Mouse (Mus musculus): ENCODE measurements around the gene Olfr453. TPM values are rescaled to one million over a fixed set of nuclear protein-coding genes. Genes with fewer than 3 reads are reported as not detected.

Olfr453 gene
- not detected in 2 replicates for polyA plus RNA-seq (2012; rRNA removed)

DNA sequence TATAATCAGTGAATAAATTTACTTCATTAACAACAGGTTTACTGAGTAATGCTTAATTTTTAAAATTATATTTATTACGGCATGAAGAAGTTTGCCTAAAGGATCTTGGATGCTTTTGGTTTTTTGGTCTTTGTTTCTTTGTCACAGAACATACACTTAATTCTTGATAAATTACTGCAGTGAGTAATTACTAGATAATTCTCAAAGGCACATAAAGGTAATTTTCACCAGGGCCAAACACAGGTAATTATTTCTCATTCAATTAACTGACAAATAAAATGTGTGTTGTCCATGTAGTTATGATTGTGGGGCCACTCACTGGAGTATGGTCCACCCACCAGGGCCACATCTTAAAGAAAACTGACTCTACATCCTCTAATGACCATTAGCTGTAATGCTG is at the start of gene Olfr453:
Gene Olfr453, plus strand, starts transcription at position 301 of the 400 bp plus-strand sequence.

DNA sequence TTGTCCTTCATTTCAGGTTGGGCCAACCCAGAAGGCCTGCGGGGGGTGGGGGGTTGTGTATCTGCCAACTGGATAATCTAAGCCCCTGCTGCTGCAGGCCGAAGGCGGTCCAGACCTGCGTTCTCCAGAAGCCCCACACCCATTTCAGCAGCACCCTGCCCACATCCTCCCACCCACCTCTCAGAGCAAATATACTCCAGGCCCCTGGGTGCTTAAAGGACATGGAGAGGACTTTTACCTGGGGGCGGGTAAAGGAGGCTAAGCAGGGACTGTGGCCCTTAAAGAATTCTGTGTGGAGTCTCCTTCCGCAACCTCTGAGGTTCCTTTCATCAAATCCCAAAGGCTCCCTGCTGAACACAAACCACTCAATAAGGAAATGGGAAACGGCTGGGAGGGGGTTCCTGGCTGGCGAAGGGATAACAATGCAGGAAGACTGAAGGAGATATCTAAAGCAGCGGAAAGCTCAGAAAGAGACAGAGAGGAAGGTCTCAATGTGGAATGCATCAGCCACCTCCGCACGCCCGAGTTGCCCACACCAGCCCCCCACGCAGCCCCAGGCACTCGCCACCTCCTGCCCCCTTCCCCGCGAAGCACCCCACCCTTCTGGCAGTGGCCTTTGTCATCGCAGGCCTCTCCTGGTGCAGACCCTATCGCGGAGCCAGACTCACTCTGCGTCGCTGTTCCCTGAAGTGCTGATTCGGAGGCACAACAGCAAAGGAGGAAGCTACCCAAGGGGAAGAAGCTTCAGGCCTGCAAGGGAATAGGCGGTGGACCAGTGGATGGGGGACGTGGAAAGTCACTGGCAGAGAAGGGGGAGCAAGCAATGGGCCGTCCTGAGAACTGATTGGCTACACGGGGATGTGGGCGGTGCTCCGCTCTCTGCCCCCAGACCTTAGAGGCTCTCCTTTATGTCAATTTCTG is 29.6 kb upstream of the Olfr453 start, which contains the start of gene Tcaf1:
Gene Tcaf1, minus strand, starts transcription at position 798 of the 921 bp plus-strand sequence.

DNA sequence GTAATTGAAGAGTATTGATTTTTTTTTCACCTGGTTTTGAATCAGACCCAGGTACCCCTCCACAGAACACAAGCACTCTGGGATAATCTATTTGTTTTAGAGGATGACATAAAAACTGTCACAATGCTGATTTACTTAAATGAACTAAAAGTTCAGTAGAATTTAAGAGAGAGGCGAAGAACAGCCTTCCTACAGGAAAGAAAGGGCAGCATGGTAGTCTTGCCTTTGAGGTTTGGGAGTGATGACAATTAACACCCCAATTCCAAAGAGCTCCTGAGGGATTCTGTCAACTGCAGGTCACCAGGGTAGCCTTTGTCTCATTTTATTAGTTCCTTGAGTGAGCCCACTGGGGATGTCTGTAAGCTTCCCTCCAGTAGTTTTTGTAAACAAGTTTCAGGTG is 16.9 kb downstream of the Olfr453 start, which contains the start of gene Olfr38:
Gene Olfr38, plus strand, starts transcription at position 301 of the 400 bp plus-strand sequence.

GRCm38 (mm10) chr6:42784793-42785192 is 45.6 kb downstream of the Olfr453 start, which contains the start of gene Olfr452:
TSS of gene Olfr452 (plus strand) at chr6:42785093.

Other genes with a start within 250 kb of the Olfr453 start
- not detected in 2 replicates for gene Olfr455, start 191.8 kb upstream of the Olfr453 start, polyA plus RNA-seq (2012; rRNA removed)
- gene Tcaf3, start 141.7 kb upstream of the Olfr453 start, polyA plus RNA-seq (2012; rRNA removed) = not detected in 2 replicates
- 0.10 and 0.15 TPM in 2 replicates for gene Tcaf2, start 94.1 kb upstream of the Olfr453 start, polyA plus RNA-seq (2012; rRNA removed)
- gene Tcaf1, start 29.3 kb upstream of the Olfr453 start, polyA plus RNA-seq (2012; rRNA removed) = 3.1 TPM in 2 replicates
- gene Olfr38, start 17.0 kb downstream of the Olfr453 start, polyA plus RNA-seq (2012; rRNA removed) = not detected in 2 replicates
- not detected in 2 replicates for gene Olfr452, start 45.7 kb downstream of the Olfr453 start, polyA plus RNA-seq (2012; rRNA removed)
- not detected in 2 replicates for gene Olfr450, start 72.6 kb downstream of the Olfr453 start, polyA plus RNA-seq (2012; rRNA removed)
- gene Olfr449, start 95.0 kb downstream of the Olfr453 start, polyA plus RNA-seq (2012; rRNA removed) = not detected in 2 replicates
- gene Olfr448, start 151.1 kb downstream of the Olfr453 start, polyA plus RNA-seq (2012; rRNA removed) = not detected in 2 replicates
- gene Olfr447, start 169.5 kb downstream of the Olfr453 start, polyA plus RNA-seq (2012; rRNA removed) = not detected in 2 replicates
- gene Olfr446, start 182.0 kb downstream of the Olfr453 start, polyA plus RNA-seq (2012; rRNA removed) = not detected in 2 replicates
- not detected in 2 replicates for gene Olfr444, start 209.7 kb downstream of the Olfr453 start, polyA plus RNA-seq (2012; rRNA removed)